Mouse (Mus musculus): ENCODE results near the gene Gm3182.
"Not testable (repeated sequence)": the region's sequence is repeated elsewhere in the genome, so short reads cannot be mapped to it uniquely, and the experiment has no call there.

Gm3182 gene

DNA sequence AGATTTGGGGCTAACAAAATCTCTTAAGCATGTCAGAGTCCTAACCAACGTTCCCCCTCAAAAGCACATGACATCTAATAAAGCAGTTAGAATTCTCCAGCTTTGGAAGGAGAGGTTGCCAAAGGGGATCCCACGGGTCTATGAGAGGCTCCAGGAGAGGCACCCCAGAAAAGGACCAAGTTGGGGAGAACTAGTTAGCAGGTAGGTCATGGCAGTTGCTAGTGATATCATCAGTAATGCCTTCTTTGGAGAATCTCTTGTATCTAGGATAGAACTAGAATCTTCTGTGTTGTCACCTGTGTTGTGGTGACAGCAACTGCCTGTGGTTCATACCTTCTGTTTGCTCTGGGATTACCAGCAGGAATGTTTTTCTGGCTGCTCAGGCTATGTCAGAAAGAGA, at the start of gene Gm3182:
Gm3182 (plus strand) TSS at position 301 of the 400 bp plus-strand sequence.
- DNase-seq (ENCODE audit: low spot score) = not testable (repeated sequence)

GRCm38 (mm10) chr14:4499425-4499824, 17.9 kb downstream of the Gm3182 start:
- DNase-seq (ENCODE audit: low spot score) = not testable (repeated sequence)
